Mouse (Mus musculus) embryonic stem cell, embryonic (primary cell): ENCODE measurements at regions not wholly inside any gene's neighbourhood (a gene's known extent, or its start where the extent isn't known, plus 50 kb on each side); places are given as distances from the start of the nearest gene placed in this dataset.

Experiments used
- CTCF ChIA-PET, 4 experiments: fragments of 300-600 bp in 2 of 4; fragments of 350-600 bp in 2 of 4; sonication (Branson Sonifier 250); formaldehyde crosslinking; loops; one replicate each; lab custom pipeline; 2022; ENCODE audit warnings: inconsistent platforms in 2 of 4; lab: Charles Lee
- POLR2A ChIA-PET, 4 experiments: fragments of 300-600 bp in 2 of 4; fragments of 350-600 bp in 2 of 4; sonication (Branson Sonifier 250); formaldehyde crosslinking; loops; one replicate each; lab custom pipeline; 2022; ENCODE audit warnings: antibody characterized with exemption in 4 of 4, inconsistent platforms in 1 of 4; lab: Charles Lee

GRCm38 (mm10) chr6:94413987-94414360 is 86.2 kb upstream of the Slc25a26 start:
- POLR2A ChIA-PET = interaction anchor here in 2 of 4 experiments (0.6 to 0.7 kb wide), 2 partner anchors 61 to 501 kb away, joined by 3 read pairs; no protein-coding TSS in a partner anchor
- CTCF ChIA-PET = interaction anchor here in 1 of 4 experiments (0.6 kb wide), 2 partner anchors 19 to 374 kb away, joined by 4 read pairs; no protein-coding TSS in a partner anchor

- CTCF ChIA-PET = interaction anchor here in 1 of 4 experiments (0.6 kb wide), 2 partner anchors 19 to 373 kb away, joined by 4 read pairs; no protein-coding TSS in a partner anchor
- POLR2A ChIA-PET = interaction anchor here in 1 of 4 experiments (0.6 kb wide), 1 partner anchor 500 kb away, joined by 3 read pairs; no protein-coding TSS in a partner anchor
These were observed 86.7 kb upstream of the Slc25a26 start for GRCm38 (mm10) chr6:94413297-94413986.

- ChIA-PET CTCF (no interaction called here), POLR2A (no interaction called here)
These were observed 87.8 kb upstream of the Slc25a26 start for GRCm38 (mm10) chr6:94412341-94412740.

GRCm38 (mm10) chr6:94410480-94410879 is 89.7 kb upstream of the Slc25a26 start:
- ChIA-PET CTCF (no interaction called here), POLR2A (no interaction called here)

- CTCF ChIA-PET = no interaction called here
- POLR2A ChIA-PET = interaction anchor here in 1 of 4 experiments (0.7 kb wide), 1 partner anchor 66 kb away, joined by 3 read pairs; no protein-coding TSS in a partner anchor
These were observed 91.1 kb upstream of the Slc25a26 start for GRCm38 (mm10) chr6:94408996-94409395.

- POLR2A ChIA-PET = no interaction called here
- CTCF ChIA-PET = interaction anchor here in 1 of 4 experiments (0.6 kb wide), 1 partner anchor 1971 kb away, joined by 3 read pairs; no protein-coding TSS in a partner anchor
These were observed 92.4 kb upstream of the Slc25a26 start for GRCm38 (mm10) chr6:94407751-94408150.

- ChIA-PET CTCF (interaction anchor here in 1 of 4 experiments (0.7 kb wide), 1 partner anchor 105 kb away, joined by 3 read pairs; no protein-coding TSS in a partner anchor), POLR2A (interaction anchor here in 1 of 4 experiments (0.7 kb wide), 1 partner anchor 94 kb away, joined by 3 read pairs; no protein-coding TSS in a partner anchor)
These were observed 94.6 kb upstream of the Slc25a26 start for GRCm38 (mm10) chr6:94405371-94406076.

- POLR2A ChIA-PET = interaction anchor here in 3 of 4 experiments (0.9 to 2.3 kb wide), 6 partner anchors 11 to 119 kb away, joined by 3 to 11 read pairs (median 4); no protein-coding TSS in a partner anchor
- CTCF ChIA-PET = interaction anchor here in 2 of 4 experiments (0.5 to 1.9 kb wide), 2 partner anchors 262 to 773 kb away, joined by 4 to 5 read pairs; no protein-coding TSS in a partner anchor
These were observed 98.3 kb upstream of the Slc25a26 start for GRCm38 (mm10) chr6:94401617-94402481.

GRCm38 (mm10) chr6:94401061-94401591 is 99.0 kb upstream of the Slc25a26 start:
- POLR2A ChIA-PET = interaction anchor here in 3 of 4 experiments (0.9 to 2.3 kb wide), 6 partner anchors 11 to 118 kb away, joined by 3 to 11 read pairs (median 4); no protein-coding TSS in a partner anchor
- CTCF ChIA-PET = interaction anchor here (0.5 to 1.9 kb wide), 5 partner anchors 149 to 772 kb away, joined by 3 to 5 read pairs (median 4); no protein-coding TSS in a partner anchor

GRCm38 (mm10) chr6:94400471-94401051 is 99.6 kb upstream of the Slc25a26 start:
- POLR2A ChIA-PET = interaction anchor here in 2 of 4 experiments (0.5 to 2.3 kb wide), 6 partner anchors 10 to 118 kb away, joined by 3 to 11 read pairs (median 3); no protein-coding TSS in a partner anchor
- CTCF ChIA-PET = interaction anchor here in 3 of 4 experiments (0.6 to 1.9 kb wide), 8 partner anchors 34 to 643 kb away, joined by 3 to 5 read pairs (median 4); no protein-coding TSS in a partner anchor

- ChIA-PET POLR2A (interaction anchor here in 1 of 4 experiments (0.8 to 2.9 kb wide), 2 partner anchors 10 to 31 kb away, joined by 3 to 11 read pairs; no protein-coding TSS in a partner anchor), CTCF (interaction anchor here in 1 of 4 experiments (0.5 kb wide), 1 partner anchor 9 kb away, joined by 5 read pairs; no protein-coding TSS in a partner anchor)
These were observed 107.4 kb upstream of the Magi1 start for GRCm38 (mm10) chr6:94391134-94391533.

- POLR2A ChIA-PET = interaction anchor here in 2 of 4 experiments (0.7 to 2.9 kb wide), 2 partner anchors 11 kb away, joined by 4 to 11 read pairs; no protein-coding TSS in a partner anchor
- CTCF ChIA-PET = interaction anchor here in 2 of 4 experiments (0.5 to 0.7 kb wide), 2 partner anchors 8 to 406 kb away, joined by 4 to 5 read pairs; no protein-coding TSS in a partner anchor
These were observed 106.7 kb upstream of the Magi1 start for GRCm38 (mm10) chr6:94390403-94390802.

- ChIA-PET CTCF (interaction anchor here in 1 of 4 experiments (0.7 kb wide), 1 partner anchor 405 kb away, joined by 4 read pairs; no protein-coding TSS in a partner anchor), POLR2A (interaction anchor here in 2 of 4 experiments (0.7 to 2.9 kb wide), 2 partner anchors 11 to 12 kb away, joined by 4 to 11 read pairs; no protein-coding TSS in a partner anchor)
These were observed 106.0 kb upstream of the Magi1 start for GRCm38 (mm10) chr6:94389716-94390115.

GRCm38 (mm10) chr6:94387648-94388047 is 103.9 kb upstream of the Magi1 start:
- CTCF ChIA-PET = no interaction called here
- POLR2A ChIA-PET = interaction anchor here in 1 of 4 experiments (0.7 kb wide), 1 partner anchor 181 kb away, joined by 3 read pairs; no protein-coding TSS in a partner anchor

GRCm38 (mm10) chr6:94385531-94385930 is 101.8 kb upstream of the Magi1 start:
- CTCF ChIA-PET = no interaction called here
- POLR2A ChIA-PET = no interaction called here

- ChIA-PET CTCF (no interaction called here), POLR2A (no interaction called here)
These were observed 86.3 kb upstream of the Magi1 start for GRCm38 (mm10) chr6:94369991-94370390.
